Mouse (Mus musculus): ENCODE measurements around the gene Esr1.

Esr1 gene

GRCm38 (mm10) chr10:4838099-4838498 lies 226.7 kb downstream of the Esr1 start:
- no peak for DNase-seq (ENCODE audit: low spot score in 2 of 2)

GRCm38 (mm10) chr10:4841039-4841438 lies 229.6 kb downstream of the Esr1 start:
- DNase-seq (ENCODE audit: low spot score in 2 of 2): no peak

- no peak for DNase-seq (ENCODE audit: low spot score in 2 of 2)
These were observed 236.1 kb downstream of the Esr1 start for GRCm38 (mm10) chr10:4847523-4847922.

GRCm38 (mm10) chr10:4849881-4850280 lies 238.5 kb downstream of the Esr1 start:
- no peak for DNase-seq (ENCODE audit: low spot score in 2 of 2)

GRCm38 (mm10) chr10:4875076-4875737 lies 263.8 kb downstream of the Esr1 start:
- no peak for DNase-seq (ENCODE audit: low spot score in 2 of 2)

GRCm38 (mm10) chr10:4881391-4881790 lies 270.0 kb downstream of the Esr1 start:
- DNase-seq (ENCODE audit: low spot score in 2 of 2): no peak

- no peak for DNase-seq (ENCODE audit: low spot score in 2 of 2)
These were observed 274.1 kb downstream of the Esr1 start for GRCm38 (mm10) chr10:4885506-4885905.

- no peak for DNase-seq (ENCODE audit: low spot score in 2 of 2)
These were observed 274.6 kb downstream of the Esr1 start for GRCm38 (mm10) chr10:4885961-4886360.

- no peak for DNase-seq (ENCODE audit: low spot score in 2 of 2)
These were observed 282.1 kb downstream of the Esr1 start for GRCm38 (mm10) chr10:4893475-4893874.

GRCm38 (mm10) chr10:4897789-4898188 lies 286.4 kb downstream of the Esr1 start:
- DNase-seq (ENCODE audit: low spot score in 2 of 2): no peak

- DNase-seq (ENCODE audit: low spot score in 2 of 2): no peak
These were observed 288.9 kb downstream of the Esr1 start for GRCm38 (mm10) chr10:4900324-4900723.

- no peak for DNase-seq (ENCODE audit: low spot score in 2 of 2)
These were observed 297.9 kb downstream of the Esr1 start for GRCm38 (mm10) chr10:4909271-4909670.

GRCm38 (mm10) chr10:4910451-4910850 lies 299.1 kb downstream of the Esr1 start:
- DNase-seq (ENCODE audit: low spot score in 2 of 2): no peak

- no peak for DNase-seq (ENCODE audit: low spot score in 2 of 2)
These were observed 307.7 kb downstream of the Esr1 start for GRCm38 (mm10) chr10:4919046-4919445.

GRCm38 (mm10) chr10:4923616-4924015 lies 312.2 kb downstream of the Esr1 start:
- no peak for DNase-seq (ENCODE audit: low spot score in 2 of 2)

GRCm38 (mm10) chr10:4924391-4924790 lies 313.0 kb downstream of the Esr1 start:
- DNase-seq (ENCODE audit: low spot score in 2 of 2): no peak

- DNase-seq (ENCODE audit: low spot score in 2 of 2): no peak
These were observed 331.8 kb downstream of the Esr1 start for GRCm38 (mm10) chr10:4943148-4943547.

GRCm38 (mm10) chr10:4944725-4945124 lies 333.3 kb downstream of the Esr1 start:
- DNase-seq (ENCODE audit: low spot score in 2 of 2): no peak

- no peak for DNase-seq (ENCODE audit: low spot score in 2 of 2)
These were observed 354.4 kb downstream of the Esr1 start for GRCm38 (mm10) chr10:4965768-4966167.

GRCm38 (mm10) chr10:4971156-4971555 lies 359.8 kb downstream of the Esr1 start:
- no peak for DNase-seq (ENCODE audit: low spot score in 2 of 2)

- DNase-seq (ENCODE audit: low spot score in 2 of 2): no peak
These were observed 360.2 kb downstream of the Esr1 start for GRCm38 (mm10) chr10:4971586-4971985.

- no peak for DNase-seq (ENCODE audit: low spot score in 2 of 2)
These were observed 360.6 kb downstream of the Esr1 start for GRCm38 (mm10) chr10:4972026-4972425.

GRCm38 (mm10) chr10:4974246-4974645 lies 362.9 kb downstream of the Esr1 start:
- no peak for DNase-seq (ENCODE audit: low spot score in 2 of 2)

GRCm38 (mm10) chr10:4976557-4976956 lies 365.2 kb downstream of the Esr1 start:
- no peak for DNase-seq (ENCODE audit: low spot score in 2 of 2)

All from heart, adult 9 months (tissue).